Mouse (Mus musculus): ENCODE results near the gene Hmcn2.

Gene Hmcn2

DNA sequence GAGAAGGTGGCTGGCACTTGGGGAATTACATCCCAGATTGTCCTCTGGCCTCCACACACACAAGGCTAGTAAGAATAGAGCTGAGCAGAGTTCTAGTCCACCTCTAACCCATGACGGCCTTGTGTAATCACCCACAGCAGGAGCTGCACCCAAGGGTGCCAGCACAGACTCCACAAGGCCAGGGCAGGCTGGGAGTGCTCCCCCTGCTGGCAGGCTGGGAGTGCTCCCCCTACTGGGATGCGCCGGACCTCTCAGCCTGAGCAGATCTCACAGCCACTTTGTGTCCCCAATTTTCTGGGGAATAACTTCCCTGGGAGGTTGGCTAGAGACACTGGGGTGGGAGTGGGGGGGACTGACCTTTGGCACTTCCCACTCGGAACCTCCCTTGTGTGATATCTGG, 68.7 kb downstream of the Hmcn2 start:
- no peak for DNase-seq (ENCODE audit: extremely low spot score, low read depth, low spot score)

DNA sequence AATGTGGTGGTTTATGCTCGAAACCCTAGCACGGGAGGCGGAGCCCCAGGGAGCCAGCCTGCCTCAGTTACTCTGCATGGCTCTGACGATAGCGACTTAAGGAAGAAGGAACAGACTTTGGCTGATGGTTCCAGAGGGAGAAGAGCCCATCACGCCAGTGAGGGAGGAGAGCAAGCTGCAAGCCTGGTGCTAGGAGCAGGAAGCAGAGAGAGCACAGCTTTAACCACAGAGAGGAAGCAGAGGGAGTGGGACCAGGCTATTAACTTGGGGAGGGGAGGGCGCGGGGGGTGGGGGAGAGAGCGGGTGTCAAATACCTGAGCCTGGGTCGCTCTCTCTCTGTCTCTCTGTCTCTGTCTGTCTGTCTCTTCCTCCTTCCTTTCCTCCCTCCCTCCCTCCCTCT, 102.8 kb downstream of the Hmcn2 start:
- DNase-seq (ENCODE audit: extremely low spot score, low read depth, low spot score), result no peak

DNA sequence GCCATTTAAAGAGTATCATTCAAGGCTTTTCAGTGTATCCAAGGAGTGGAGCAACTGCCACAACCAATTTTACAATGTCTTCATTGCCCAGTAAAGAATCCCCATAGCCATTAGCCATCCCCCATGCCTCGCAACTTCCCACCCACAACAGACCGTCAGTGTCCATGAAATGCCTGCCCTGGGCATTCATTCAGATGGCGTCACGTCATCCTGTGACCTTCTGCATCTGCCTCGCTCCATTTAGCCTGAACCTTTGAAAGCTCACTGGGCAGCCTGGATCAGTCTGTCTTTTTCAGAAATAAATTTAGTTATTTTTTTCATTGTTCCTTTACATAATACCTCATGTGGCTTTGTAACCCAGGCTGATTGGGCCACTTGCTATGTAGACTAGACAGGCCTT, 103.8 kb downstream of the Hmcn2 start:
- DNase-seq (ENCODE audit: extremely low spot score, low read depth, low spot score), result no peak

DNA sequence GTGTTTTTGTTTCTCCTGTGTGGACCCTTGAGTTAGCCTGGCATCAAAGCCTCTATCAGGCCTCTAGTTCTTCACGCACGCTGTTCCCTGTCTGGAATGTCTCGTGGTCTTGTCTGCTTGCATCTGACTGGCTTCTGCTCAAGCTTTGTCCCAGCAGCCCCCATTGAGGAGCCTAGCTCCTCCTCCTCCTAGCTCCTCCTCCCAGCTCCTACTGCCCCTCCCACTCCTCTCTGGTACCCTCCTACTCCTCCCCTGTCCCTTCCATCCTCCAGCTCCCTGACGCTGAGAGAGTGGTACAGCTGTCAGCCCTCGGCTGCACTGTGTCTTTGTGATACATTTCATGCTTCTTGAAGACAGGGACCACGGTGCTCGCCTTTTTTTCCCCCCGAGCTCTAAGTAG, 104.4 kb downstream of the Hmcn2 start:
- DNase-seq (ENCODE audit: extremely low spot score, low read depth, low spot score), result no peak

DNA sequence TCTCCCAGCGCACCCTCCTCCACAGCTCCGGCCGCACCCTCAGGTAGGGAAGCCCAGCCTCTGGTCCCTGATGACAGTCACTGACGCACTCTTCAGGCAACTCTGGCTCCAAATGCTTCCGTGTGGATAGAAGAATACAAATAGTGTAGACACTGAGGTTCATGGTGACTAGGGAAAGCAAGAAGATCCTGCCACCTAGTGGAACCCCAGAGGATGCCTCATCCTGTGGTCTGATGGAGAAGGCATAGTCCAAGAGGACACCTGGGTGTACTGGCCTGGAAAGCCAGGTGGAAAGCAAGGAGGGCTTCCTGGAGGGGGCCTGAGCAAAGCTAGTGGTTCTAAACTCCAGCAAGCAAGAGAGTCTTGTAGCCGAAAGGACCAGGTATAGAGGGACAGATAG, 106.7 kb downstream of the Hmcn2 start:
- DNase-seq (ENCODE audit: extremely low spot score, low read depth, low spot score), result no peak

DNA sequence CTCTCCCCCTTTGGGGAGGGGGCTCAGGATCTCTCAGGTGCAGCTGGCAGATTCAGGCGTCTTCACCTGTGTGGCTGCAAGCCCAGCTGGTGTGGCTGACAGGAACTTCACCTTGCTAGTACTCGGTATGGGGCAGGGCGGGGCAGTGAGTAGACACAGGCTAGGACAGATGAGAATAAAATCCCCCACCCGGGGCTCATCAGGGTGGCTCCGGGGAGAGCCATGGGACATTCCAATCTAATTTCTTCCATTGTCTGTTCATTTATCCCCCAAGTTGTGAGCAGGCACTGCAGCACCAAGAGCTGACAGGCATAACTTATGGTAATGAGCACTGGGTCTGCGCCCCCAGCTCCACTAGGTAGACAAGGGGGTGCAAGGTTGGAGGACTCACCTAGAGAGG, 108.4 kb downstream of the Hmcn2 start:
- DNase-seq (ENCODE audit: extremely low spot score, low read depth, low spot score), result no peak

DNA sequence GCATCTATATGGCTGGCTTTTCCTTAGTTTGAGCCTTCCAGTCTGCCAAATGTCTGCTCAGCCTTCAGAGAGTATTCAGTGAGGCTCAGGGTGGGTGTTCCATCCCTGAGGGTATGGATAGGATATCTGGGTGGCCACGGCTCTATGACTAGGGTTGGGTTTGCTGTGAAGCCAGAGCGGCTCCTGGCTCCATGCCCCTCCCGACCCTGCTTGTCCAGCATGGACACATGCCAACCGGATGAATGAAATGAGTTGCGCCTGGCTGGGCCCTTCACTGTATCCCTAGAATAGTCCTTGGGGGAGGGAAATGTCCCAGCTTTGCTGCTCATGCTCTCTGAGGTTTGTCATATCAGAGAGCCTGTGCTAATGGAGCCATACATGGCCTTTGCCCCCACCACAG, 117.3 kb downstream of the Hmcn2 start:
- DNase-seq (ENCODE audit: extremely low spot score, low read depth, low spot score), result no peak

DNA sequence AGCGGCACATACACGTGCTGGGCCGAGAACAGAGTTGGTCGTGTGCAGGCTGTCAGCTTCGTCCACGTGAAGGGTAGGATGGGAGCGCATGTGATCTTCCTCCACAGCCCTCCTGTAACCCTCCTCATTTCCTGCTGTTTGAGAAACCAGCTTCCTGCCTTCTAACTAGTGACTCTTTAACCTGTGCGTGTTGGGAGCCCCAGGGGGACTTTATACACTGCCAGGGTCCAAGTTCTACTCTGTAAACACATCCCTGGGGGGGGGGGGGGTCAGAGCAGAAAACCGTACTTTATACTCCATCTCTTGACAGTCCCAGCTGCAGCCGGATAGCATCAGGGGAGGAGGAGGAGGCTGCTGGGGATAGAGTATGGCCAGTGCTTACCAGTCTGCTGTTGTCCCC, 120.5 kb downstream of the Hmcn2 start:
- DNase-seq (ENCODE audit: extremely low spot score, low read depth, low spot score), result no peak

DNA sequence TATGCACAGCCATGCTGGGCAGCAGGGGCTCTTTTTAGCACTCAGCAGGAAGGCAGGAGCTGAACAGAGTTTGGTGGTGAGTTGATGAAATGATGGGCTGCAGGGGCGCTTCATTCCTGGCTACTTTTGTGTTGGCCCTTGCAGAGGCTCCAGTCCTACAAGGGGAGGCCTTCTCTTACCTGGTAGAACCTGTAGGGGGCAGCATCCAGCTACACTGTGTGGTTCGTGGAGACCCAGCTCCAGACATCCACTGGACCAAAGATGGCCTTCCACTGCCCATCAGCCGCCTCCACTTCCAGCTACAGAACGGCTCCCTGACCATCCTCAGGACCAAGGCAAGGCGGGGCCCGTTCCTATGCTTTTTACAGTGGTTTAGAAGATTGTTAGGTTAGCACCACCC, 121.4 kb downstream of the Hmcn2 start:
- DNase-seq (ENCODE audit: extremely low spot score, low read depth, low spot score), result no peak

DNA sequence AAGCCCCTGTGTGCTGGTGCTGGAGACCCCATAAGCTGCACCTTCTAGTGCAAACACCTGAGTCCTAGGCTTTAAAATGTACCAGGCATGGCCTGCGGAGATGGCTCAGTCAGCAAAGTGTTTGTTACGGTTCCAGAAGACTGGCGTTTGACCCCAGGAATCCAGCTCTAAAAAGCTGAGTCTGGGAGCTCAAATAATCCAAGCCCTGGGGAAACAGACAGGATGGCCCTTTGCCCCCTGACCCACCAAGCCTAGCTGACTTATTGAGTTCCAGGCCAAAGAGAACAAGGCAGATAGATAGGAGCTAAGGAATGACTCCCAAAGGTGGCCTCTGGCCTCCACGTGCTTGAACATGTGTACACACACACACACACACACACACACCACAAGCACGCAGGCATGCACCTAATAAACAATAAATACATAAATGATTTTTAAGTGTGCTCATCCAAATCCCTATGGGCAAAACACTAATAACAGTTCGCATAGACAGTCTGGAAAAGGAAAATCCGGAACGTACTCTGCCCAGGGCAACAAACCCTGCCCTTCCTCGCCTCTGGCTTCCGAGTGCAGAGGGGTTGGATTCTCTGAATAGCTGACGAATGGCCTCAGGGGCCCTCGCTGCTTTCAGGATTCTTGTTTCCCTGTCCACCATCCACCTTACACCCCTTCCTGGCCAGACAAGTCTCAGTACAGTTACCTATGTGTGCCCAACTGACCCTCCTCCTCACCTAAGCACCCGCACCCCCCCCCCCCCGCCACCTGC, 123.4 kb downstream of the Hmcn2 start:
- DNase-seq (ENCODE audit: extremely low spot score, low read depth, low spot score), result no peak

DNA sequence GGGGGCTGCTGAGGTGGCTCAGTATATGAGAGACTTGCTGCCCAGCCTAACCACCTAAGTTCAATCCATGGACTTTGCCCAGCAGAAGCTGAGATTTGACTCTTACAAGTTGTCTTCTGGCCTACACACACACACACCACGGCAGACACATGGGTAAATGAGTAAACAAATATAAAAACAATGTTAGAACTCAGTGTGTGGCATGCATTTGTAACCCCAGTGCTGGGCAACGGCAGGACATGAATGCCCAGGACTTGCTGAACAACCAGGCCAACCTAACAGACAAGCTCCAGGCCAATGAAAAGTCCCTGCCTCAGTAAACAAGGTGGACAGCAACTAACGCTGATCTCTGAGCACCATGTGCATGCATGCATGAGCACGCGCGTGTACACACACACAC, 125.4 kb downstream of the Hmcn2 start:
- no peak for DNase-seq (ENCODE audit: extremely low spot score, low read depth, low spot score)

DNA sequence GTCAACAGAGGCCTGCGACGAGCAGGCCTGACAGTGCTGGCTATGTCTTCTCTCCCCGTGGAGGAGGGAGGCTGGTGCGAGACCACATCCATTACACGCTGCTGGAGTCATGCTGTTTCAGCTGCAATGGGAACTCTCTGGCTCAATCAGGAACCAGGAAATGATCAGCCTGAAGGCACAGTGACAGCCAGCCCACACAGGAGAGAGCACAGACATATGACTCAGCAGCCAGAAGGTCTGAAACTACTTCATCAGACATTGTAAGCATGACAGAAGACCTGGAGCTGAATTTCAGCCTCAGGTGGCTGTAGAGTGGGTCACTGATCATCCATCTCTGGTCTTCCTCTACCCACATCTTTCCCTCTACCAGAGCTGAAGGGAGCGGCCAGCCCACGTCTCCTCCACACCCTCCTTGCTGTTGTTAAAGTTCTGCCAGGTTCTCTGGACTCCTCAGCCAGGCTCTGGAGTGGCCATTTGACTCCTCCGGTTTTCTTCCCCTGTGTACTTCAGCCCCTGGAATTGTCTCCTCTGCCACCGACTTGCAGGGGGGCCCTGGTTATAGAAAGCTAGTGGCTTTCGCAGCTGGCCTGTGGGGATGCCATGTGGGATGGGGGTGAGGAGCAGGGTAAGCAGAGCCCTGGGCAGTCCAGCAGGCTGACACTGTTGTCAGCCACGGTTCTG, 128.4 kb downstream of the Hmcn2 start:
- no peak for DNase-seq (ENCODE audit: extremely low spot score, low read depth, low spot score)

DNA sequence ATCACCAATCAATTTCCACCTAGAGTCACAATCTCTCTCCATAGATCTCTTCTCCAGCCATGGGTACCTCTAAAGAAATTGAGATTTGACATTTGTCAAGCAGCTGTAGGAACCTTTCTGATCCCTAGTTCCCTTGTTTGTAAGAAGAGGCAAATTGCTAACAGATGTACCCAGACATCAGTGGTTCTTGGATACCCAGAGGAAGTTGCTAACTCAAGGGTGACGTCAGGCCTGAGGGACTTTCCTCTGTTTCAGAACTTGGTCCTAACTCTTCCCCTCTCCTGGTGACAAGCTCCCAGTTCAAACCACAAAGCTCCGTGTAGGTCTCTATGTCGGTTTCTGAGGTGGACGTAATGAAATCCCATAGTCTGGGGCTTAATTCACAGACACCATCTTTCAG, 131.8 kb downstream of the Hmcn2 start:
- no peak for DNase-seq (ENCODE audit: extremely low spot score, low read depth, low spot score)

DNA sequence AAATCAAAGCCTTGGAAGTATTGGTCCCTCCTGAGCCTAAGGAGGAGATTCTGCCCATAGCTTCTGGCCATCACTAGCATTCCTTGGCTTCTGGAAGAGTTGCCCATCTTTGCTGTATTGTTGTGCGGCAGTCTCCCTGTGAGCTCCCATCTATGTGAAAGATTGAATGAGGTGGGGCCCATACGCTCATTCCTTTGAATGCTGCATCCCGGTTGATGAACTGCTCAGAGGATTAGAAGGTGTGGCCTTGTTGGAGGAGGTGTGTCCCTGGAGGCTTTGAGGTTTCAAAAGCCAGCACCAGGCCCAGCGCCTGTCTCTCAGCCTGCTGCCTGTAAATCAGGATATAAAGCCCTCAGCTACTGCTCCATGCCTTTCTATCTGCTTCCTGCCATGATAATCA, 132.2 kb downstream of the Hmcn2 start:
- DNase-seq (ENCODE audit: extremely low spot score, low read depth, low spot score), result no peak

DNA sequence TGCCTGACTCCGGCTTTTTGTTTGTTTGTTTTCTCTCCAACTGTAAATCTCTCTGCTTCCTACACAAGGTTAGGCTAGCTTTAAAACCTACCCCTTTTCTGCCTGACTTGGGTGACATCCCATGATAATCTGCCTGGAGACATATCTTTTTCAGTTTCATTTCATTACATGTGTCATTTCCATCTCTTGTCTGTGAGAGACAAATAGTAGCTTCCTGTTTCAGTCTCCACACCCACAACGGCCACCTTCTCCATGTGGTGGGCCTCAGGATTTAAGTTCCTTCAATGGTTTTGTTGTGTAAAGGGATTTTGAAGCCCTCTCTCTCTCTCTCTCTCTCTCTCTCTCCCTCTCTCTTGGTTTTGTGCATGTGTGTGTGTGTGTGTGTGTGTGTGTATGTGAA, 133.3 kb downstream of the Hmcn2 start:
- no peak for DNase-seq (ENCODE audit: extremely low spot score, low read depth, low spot score)

DNA sequence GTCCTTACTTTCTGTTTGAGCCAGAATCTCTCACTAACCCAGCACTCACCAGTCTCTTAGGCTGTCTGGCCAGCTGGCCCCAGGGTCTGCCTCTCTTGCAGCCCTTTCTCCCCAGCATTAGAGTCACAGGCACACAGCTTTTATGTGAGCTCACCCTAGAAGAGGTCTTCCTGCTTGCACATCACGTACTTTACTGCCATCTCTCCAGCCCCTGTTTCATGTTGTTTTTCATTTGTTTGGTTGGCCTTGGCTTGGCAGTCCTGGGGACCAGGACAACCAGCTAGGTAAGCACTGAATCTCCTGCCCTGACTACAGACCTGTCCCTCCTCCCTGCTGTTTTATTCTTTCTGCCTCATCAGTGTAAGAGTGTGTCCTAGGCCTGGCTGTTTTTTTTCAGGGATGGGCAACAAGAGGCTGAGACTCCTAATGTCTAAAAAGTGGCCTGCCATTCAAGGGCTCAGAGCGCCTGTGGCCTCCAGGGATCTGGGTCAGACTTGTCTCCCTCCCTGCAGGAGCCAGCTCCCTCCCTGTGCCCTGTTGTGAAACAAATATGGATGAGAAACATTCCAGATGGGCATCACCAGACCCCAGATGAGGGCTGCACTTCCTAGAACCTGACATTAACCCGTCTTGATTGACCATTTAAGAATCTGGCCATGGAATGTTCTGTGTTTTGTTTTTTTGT, 134.7 kb downstream of the Hmcn2 start:
- DNase-seq (ENCODE audit: extremely low spot score, low read depth, low spot score), result no peak

DNA sequence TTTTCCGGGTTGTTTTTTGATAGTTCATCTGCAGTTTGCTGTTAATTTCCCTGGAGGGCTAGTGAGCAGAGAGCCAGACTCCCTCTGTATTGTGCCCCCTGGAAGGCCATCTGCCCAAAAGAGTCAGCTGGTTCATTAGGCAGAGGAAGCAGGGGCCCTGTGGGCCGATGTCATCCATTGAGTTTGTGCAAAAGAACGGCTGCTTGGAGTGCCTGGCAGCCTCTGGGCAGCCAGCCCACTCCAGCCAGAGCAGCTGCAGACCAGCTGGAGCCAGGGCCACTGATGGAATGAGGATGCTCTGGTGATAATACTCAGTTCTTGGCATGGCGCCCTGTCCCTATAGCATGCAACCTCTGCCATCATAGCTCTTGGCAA, 135.2 kb downstream of the Hmcn2 start:
- no peak for DNase-seq (ENCODE audit: extremely low spot score, low read depth, low spot score)

DNA sequence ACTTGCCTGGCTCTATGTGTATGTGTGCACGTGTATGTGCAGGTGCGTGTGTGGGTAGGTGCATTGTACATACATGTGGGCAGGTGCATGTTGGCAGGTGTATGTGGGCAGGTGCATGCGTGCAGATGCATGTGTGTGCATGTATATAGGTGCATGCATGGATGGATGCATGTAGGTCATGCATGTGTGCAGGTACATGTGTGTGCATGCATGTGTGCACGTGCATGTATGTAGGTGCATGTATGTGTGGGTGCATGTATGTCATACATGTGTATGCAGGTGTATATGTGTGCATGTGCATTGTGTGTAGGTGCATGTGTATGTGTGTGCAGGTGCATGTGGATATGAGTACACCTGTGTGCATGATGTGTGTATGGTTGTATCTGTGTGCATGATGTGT, 135.7 kb downstream of the Hmcn2 start:
- no peak for DNase-seq (ENCODE audit: extremely low spot score, low read depth, low spot score)

DNA sequence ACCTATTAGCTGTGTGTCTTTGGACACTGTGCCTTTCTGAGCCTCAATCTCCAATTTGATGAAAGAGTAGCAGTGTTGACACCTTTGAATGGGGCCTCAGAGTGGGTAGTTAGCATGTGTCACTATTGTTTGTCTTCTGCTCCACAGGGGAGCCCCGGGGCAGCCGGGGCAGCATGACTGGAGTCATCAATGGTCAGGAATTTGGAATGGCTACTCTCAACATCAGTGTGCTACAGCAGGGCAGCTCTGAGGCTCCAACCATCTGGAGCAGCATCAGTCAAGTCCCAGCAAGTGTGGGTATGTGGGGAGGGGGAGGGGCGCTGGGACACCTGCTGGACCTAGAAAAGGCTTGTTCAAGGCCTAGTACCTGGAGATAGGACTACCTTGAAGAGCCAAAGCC, 136.4 kb downstream of the Hmcn2 start:
- no peak for DNase-seq (ENCODE audit: extremely low spot score, low read depth, low spot score)

DNA sequence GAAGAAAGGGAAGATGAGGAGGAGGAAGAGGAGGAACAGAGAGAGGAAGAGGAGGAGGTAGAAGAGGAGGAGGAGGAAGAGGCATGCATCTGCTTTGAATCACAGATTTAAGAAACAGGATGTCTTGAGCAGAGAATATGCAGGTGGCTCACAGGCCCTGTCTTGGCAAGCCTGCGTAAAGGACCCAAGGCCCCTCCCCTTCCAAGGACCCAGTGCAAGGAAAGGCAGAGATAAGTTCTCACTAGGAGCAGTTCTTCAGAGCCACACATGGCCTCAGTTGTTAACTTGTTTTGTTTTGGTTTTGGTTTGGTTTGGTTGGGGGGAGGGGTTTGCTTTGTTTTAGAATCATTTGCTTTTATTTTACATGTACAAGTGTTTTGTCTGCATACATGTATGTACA, 137.3 kb downstream of the Hmcn2 start:
- no peak for DNase-seq (ENCODE audit: extremely low spot score, low read depth, low spot score)

DNA sequence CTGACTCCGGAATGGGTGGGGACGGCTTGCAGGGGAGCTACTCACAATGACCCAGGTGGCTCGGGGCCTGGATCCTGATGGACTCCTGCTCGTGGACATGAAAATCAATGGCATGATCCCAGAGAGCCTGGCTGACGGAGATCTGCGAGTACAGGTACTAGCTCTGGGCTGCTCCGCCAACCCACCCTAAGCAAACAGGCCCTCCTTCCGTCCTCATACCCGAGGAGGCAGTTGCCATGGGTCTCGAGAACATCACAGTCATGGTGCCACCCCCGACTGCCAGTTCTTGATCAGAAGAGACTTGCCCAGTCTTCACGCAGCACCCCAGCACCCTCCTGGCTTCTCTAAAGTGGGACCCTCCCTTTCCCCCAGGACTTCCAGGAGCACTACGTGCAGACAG, 138.8 kb downstream of the Hmcn2 start:
- no peak for DNase-seq (ENCODE audit: extremely low spot score, low read depth, low spot score)

DNA sequence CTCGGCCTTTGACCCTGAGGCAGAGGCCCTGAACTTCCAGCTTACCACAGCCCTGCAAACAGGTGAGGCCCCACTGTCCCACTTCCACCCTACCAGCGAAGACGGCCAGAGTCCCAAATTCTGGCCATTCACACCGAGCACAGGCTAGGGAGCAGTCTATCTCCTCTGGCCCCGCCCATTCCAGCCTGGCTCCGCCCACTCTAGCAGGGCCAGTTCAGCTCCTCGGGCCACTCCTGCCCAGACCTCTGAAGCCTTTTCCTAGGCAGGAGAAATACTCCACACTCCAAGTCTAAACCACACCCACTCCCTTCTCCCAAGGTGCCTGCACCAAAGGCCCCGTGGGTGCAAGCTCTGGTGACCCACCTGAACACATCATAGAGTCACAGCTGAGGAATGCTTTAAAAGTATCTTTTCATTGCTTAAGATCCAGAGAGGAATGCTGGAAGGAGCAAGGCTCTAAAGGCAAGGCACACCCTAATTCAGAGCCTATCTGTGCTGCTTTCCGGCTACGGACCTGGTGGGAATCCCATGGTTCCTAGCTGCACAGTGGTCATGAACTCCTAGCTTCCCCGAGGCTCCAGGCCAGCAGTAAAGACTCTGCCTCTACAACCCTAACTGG, 139.5 kb downstream of the Hmcn2 start:
- DNase-seq (ENCODE audit: extremely low spot score, low read depth, low spot score), result no peak

Measured in hindlimb bud, embryonic 11.5 days (tissue).